Mouse (Mus musculus) CD4-positive, CD25-positive, alpha-beta regulatory T cell, adult 2 months (primary cell): ENCODE results near the gene Smad9.

Experiments
- DNase-seq: peaks from one replicate; pipeline ENCODE4 v3.0.0-alpha.2; 2012; ENCODE audit warnings: low read depth, low spot score

The Smad9 gene

GRCm38 (mm10) chr3:54756058-54756457, 676 bp downstream of the Smad9 start:
- DNase-seq: no peak

- DNase-seq: no peak
Observed at GRCm38 (mm10) chr3:54757446-54757845, 2.1 kb downstream of the Smad9 start.

GRCm38 (mm10) chr3:54759211-54759610, 3.8 kb downstream of the Smad9 start:
- DNase-seq: no peak

GRCm38 (mm10) chr3:54760321-54761115, 5.1 kb downstream of the Smad9 start:
- no peak for DNase-seq

GRCm38 (mm10) chr3:54761258-54761657, 5.9 kb downstream of the Smad9 start:
- DNase-seq: no peak

GRCm38 (mm10) chr3:54764418-54764817, 9.0 kb downstream of the Smad9 start:
- DNase-seq: no peak

- peak; percentile 40 for DNase-seq
Observed at GRCm38 (mm10) chr3:54765521-54765920, 10.1 kb downstream of the Smad9 start.

- DNase-seq: no peak
Observed at GRCm38 (mm10) chr3:54766034-54766433, 10.7 kb downstream of the Smad9 start.

- no peak for DNase-seq
Observed at GRCm38 (mm10) chr3:54766811-54767210, 11.4 kb downstream of the Smad9 start.

GRCm38 (mm10) chr3:54768592-54768991, 13.2 kb downstream of the Smad9 start:
- no peak for DNase-seq

- no peak for DNase-seq
Observed at GRCm38 (mm10) chr3:54769349-54770275, 14.2 kb downstream of the Smad9 start.

- peak; percentile 15 for DNase-seq
Observed at GRCm38 (mm10) chr3:54773613-54774012, 18.2 kb downstream of the Smad9 start.

- no peak for DNase-seq
Observed at GRCm38 (mm10) chr3:54775989-54776631, 20.7 kb downstream of the Smad9 start.

- no peak for DNase-seq
Observed at GRCm38 (mm10) chr3:54790601-54791000, 35.2 kb downstream of the Smad9 start.

- no peak for DNase-seq
Observed at GRCm38 (mm10) chr3:54791822-54792677, 36.7 kb downstream of the Smad9 start.

GRCm38 (mm10) chr3:54793762-54794161, 38.4 kb downstream of the Smad9 start:
- peak; percentile 36 for DNase-seq

- DNase-seq: peak; percentile 29
Observed at GRCm38 (mm10) chr3:54795379-54795778, 40.0 kb downstream of the Smad9 start.

- peak; percentile 29 for DNase-seq
Observed at GRCm38 (mm10) chr3:54795806-54796205, 40.4 kb downstream of the Smad9 start.

GRCm38 (mm10) chr3:54797211-54797610, 41.8 kb downstream of the Smad9 start:
- DNase-seq: peak; percentile 67

GRCm38 (mm10) chr3:54803713-54804112, 48.3 kb downstream of the Smad9 start:
- no peak for DNase-seq

- DNase-seq: no peak
Observed at GRCm38 (mm10) chr3:54807061-54807661, 51.8 kb downstream of the Smad9 start.
